Mouse (Mus musculus) right cerebral cortex, postnatal 10 days (tissue): ENCODE results near the gene Dlx5.

Source experiments
- DNase-seq, 2 experiments: peaks; one replicate each; pipeline ENCODE4 v3.0.0; 2021; ENCODE audit warnings: low spot score in 2 of 2

Gene Dlx5

DNA sequence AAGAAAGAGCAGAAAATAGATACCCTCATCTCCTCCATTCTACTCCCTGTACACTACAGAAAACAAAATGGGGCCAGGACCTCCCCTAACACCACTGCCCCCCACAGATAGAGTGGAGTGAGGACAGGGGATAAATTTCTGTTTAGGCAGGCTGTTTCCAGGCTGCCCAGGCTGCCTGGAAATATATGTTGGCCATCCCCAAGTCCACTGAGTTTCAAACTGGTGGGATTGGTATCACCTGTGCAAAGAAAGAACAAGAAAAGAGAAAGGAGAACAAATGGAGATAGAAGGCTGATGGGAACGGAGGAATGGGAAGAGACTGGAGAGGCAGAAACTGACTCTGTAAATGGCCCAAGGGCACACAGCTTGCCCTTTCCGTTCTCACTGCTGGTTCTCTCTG lies 5.7 kb downstream of the Dlx5 start:
- DNase-seq = no peak

DNA sequence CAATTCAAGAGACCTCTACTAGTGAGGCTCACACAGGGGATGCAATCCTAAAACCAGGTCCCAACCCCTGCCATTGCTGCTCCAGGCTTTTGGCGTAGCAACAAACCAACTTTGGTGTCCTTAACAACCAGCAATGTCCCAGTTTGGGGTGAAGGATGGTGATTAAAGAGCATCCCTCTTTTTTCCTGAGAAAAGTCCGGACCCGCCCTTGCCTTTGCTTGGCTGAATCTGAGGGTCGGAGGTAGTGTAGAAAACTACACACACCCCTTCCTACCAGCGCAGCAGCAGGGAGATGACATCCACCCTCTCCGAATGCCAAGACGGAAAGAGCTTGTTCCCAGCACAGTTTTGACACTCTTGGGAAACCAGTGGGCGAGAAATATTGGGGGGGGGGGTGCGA lies 6.2 kb downstream of the Dlx5 start:
- DNase-seq = no peak

- DNase-seq = no peak
These were observed 6.7 kb downstream of the Dlx5 start for GRCm38 (mm10) chr6:6875136-6875535.

GRCm38 (mm10) chr6:6874073-6874771 lies 7.7 kb downstream of the Dlx5 start:
- no peak for DNase-seq

- DNase-seq = no peak
These were observed 8.3 kb downstream of the Dlx5 start for GRCm38 (mm10) chr6:6873476-6874072.

DNA sequence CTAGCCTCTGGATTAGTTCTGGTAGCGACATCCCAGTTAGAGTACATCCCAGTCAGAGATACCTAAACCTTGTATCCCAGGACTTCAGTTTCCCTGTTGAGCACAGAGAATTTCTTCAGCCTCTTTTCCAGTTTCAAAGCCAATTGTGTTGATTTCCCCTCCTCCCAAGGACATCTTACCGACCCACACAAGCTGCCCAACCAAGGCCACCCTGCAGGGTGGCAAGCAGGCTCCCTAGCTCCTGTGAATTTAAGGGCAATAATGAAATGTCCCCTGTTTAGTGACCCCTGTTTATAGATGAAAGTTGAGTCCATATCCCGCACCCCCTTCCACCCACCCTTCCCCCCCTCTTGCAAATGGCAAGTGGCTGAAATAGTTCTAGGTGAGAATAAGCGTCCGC lies 9.0 kb downstream of the Dlx5 start:
- no peak for DNase-seq

DNA sequence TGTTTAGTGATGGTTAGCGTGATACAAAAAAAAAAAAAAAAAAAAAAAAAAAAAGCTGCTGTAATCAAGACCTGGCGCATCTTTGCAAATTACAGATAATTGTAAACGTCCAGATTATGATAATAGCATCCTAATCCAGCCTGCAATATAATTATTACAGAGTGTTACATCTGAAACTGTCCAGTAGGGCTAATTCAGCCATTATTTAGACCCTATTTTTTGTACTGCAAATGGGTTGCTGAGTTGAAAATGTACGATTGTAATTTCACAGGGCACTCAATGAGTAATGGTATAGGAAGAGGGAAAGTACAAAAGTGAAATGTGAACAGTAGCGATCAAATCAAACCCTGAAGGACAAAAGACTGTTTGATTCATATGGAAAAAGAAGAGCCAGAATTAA lies 10.2 kb downstream of the Dlx5 start:
- DNase-seq = no peak

DNA sequence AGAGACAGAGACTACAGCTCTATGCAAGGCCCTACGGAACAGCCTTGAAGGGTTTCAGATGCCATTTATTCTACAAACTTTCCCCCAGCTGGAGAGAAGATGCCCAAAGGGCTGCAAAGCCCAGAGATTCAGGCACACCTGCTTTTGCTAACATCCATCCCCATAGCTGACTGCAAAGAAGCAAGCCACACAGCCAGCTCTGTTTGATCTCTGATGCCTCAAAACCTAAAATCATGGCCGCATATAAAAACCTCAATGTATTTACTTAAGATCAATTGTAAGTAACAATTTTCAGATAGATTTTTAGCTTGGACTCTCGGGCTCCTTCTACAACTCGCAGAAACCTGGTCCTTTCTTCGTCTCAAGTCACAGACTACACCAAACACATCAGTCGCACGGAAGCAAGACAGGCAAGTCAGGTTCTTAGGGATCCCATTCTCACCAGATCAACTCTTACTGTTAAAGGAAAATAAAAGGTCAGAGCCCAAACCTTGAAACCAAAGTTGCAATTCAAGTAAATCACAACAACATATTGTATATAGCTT lies 10.9 kb downstream of the Dlx5 start:
- no peak for DNase-seq

DNA sequence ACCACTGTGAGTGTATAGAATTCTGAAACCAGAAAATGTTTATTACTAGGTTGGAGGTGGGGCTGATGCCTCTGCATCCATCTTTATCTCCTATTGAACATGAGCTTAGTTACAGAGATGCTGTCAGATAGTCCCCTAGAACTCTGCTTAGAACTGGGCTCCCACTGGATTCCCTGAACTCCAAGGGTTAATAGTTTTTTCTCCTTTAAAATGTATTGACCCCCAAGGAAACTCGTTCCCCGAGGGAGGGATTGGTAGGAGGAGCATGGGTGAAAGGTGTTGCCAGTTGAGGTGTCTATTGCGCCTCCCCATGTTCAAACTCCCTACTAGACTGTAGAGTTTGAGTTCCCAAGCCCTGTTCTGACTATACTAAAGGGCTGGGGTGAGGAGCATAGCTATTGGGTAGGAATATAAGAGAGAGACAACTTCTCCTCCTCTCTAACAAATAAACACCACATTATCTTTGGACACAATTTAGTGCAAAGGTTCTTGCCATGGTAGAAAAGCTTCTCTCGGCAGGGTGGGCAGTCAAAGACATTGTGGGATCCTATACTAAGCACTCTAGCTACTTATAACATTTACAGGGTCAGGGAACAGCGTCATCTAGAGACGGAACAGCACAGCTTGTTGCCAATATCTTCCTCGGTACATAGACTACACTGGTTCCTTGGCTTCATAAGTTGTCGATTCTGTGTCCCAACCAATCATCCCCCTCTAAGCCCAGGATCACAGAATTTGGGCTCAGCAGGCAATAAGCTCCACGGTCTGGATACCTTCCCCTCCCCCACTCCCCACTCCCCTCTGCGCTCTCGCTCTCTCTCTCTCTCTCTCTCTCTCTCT lies 11.7 kb downstream of the Dlx5 start:
- DNase-seq = no peak

DNA sequence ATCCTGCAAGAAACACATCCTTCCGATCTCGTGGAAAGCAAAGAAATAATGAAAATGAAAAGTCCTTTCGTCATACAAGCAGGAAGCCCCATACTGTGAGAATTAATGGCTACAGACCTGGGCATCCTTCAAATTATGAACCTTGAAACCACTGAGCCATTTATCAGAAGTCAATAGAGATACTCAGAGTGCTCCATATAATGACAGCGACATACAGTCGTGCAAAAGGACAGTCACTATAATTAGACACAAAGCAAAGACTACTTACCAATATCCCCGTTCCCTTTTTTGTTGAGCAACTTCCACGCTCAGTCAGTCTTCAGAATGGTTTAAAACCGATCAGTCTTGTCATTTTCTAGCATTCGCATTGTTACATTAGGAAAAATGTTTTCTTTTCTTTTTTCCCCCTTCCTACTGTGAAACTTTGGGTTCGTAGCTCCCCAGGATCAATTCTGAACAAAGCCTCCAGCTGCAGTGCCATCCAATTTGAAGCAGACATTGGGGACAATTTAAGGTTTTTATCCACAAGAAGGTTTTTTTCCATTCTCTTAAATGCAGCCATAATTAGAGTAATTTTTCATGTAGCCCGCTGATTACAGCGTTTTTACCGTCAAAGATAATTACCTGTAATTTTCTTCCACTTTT lies 12.7 kb downstream of the Dlx5 start:
- DNase-seq = no peak

DNA sequence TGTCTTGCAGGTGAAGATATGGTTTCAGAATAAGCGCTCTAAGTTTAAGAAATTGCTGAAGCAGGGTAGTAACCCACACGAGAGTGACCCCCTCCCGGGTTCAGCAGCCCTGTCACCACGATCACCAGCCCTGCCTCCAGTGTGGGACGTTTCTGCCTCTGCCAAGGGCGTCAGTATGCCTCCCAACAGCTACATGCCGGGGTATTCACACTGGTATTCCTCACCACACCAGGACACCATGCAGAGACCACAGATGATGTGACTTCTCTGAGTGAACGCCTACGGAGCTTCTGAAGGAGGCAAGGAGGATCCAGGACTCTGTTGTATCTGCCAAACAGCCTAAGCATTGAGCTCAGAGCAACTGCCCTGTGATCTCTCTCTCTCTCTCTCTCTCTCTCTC lies 14.9 kb downstream of the Dlx5 start:
- no peak for DNase-seq

GRCm38 (mm10) chr6:6864441-6865440 lies 17.1 kb downstream of the Dlx5 start:
- DNase-seq = no peak

GRCm38 (mm10) chr6:6863955-6864354 lies 17.9 kb downstream of the Dlx5 start:
- no peak for DNase-seq

DNA sequence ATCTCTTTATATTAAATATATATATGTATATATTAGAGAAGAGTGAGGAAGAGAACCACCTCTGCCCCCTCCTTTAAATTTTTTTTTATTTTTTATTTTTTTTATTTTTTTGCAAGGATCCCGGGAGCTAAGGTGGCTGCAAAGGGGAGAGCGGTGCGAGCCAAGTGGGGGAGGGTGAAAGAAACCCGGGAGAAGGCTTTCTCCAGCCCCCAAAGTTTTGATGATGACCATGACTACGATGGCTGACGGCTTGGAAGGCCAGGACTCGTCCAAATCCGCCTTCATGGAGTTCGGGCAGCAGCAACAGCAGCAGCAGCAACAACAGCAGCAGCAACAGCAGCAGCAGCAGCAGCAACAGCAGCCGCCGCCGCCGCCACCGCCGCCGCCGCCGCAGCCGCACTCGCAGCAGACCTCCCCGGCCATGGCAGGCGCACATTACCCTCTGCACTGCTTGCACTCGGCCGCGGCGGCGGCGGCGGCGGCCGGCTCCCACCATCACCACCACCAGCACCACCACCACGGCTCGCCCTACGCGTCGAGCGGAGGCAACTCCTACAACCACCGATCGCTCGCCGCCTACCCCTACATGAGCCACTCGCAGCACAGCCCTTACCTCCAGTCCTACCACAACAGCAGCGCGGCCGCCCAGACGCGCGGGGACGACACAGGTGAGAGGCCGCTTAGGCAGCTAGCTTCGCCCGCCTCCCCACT lies 18.6 kb downstream of the Dlx5 start, which contains the start of gene Dlx6:
Dlx6 (plus strand) TSS at position 175 of the 711 bp plus-strand sequence.
- no peak for DNase-seq

GRCm38 (mm10) chr6:6862611-6863010 lies 19.3 kb downstream of the Dlx5 start:
- peak; percentile 83 to 87 for DNase-seq

DNA sequence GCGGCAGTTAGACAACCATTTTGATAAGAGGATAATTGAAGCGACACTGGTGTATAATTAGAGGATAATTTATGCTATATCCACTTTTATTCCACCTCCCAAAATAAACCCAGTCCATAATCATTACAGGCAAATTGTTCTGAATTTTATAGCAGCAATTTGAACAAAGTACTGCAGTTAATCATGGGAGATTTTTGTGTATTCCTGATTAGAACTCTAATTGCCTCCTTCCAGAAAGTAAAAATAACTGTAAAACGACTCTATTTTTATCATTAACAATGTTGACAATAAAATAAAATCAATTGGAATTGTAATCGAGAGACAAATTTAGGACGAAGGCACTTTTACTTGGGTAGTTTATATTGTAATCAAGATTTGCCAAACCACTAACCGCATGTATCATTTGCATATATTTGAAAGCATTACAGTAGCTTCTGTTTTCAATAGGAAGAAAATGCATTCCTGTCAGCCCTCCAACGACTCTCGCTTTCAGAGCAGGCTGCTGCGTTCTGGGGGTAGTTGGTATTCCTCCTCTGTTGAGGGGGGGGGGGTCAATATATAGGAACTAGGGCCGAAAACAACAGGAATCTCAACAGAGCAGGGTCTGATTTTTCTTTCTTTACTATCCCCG lies 20.0 kb downstream of the Dlx5 start:
- no peak for DNase-seq

DNA sequence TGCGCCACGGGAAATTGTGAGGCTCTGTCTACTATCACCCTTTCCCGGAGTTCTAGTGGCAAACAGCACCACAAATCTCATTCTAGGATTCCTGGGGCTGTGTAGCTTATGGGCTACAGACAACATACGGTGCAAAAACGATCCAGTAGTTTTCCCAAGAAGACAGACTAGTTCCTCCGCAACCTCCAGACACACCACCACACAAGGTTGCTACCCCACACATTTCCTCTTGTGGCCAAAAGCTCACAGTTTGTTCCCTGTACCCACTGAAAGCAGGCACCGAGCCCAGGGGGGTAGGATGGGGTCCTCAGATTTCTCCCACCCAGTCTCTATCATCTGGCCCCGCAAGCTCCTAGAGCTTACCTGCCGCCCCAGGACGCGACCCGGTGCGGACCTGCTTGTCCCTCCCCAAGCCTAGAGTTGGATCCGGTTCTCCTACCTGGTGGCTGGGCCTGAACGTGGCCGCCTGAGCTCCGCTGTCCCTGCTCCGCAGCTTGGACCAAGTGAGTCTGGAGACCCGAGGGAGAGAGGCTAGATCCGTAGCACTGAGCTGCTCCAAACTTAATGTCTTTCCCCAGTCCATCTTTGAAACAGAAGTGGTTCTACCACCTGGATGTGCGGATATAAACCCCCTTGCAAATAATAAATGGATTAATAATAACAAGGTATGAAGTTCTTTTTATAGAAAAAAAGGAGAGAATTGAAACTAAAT lies 20.6 kb downstream of the Dlx5 start:
- DNase-seq = no peak

GRCm38 (mm10) chr6:6860411-6861085 lies 21.3 kb downstream of the Dlx5 start:
- no peak for DNase-seq
